Mouse (Mus musculus) forebrain, embryonic 12.5 days (tissue): ENCODE results near the gene Drc7. TPM values are rescaled to one million over a fixed set of nuclear protein-coding genes. Genes with fewer than 3 reads are reported as not detected.

Experiments
- ATAC-seq: fragments of 200-750 bp; cut with Nextera tagmentation; 2 replicates; pipeline ENCODE4 v1.8.0; 2017; ENCODE audit warnings: moderate TSS enrichment; ENCODE audit not compliant: low FRiP score
- H3K27ac ChIP-seq: fragments of 300-500 bp; sonication (generic); 2 replicates; pipeline ENCODE4 v1.5.1; 2016; ENCODE audit warnings: mild to moderate bottlenecking
- H3K27me3 ChIP-seq: fragments of 300-500 bp; sonication (generic); 2 replicates; pipeline ENCODE4 v1.6.1; 2016; ENCODE audit warnings: mild to moderate bottlenecking
- H3K36me3 ChIP-seq: fragments of 300-500 bp; sonication (generic); replicated peaks from 2 replicates; pipeline ENCODE4 v1.6.1; 2016; ENCODE audit warnings: mild to moderate bottlenecking
- H3K4me1 ChIP-seq: fragments of 300-500 bp; sonication (generic); 2 replicates; pipeline ENCODE4 v1.6.1; 2016
- H3K4me2 ChIP-seq: fragments of 300-500 bp; sonication (generic); 2 replicates; pipeline ENCODE4 v1.6.1; 2016; ENCODE audit warnings: mild to moderate bottlenecking, moderate library complexity
- H3K4me3 ChIP-seq: fragments of 300-500 bp; sonication (generic); replicated peaks from 2 replicates; pipeline ENCODE4 v1.5.1; 2016; ENCODE audit warnings: mild to moderate bottlenecking
- H3K9ac ChIP-seq: fragments of 300-500 bp; sonication (generic); 2 replicates; pipeline ENCODE4 v1.6.1; 2016; ENCODE audit warnings: mild to moderate bottlenecking
- H3K9me3 ChIP-seq: fragments of 300-500 bp; sonication (generic); 2 replicates; pipeline ENCODE4 v1.6.1; 2016
- WGBS: fragments of 180-500 bp; shearing (Covaris S2); methylation state at CpG from one replicate; pipeline ENCODE4 v1.1.7; 2016; 5-methylcytosine and 5-hydroxymethylcytosine counted together
- polyA plus RNA-seq: library from polyadenylated mRNA; unstranded; fragments of >200 nt; fragmentation: Nextera tagmentation; extraction: Ambion mirVana; gene quantifications from 2 replicates; pipeline ENCODE4 v1.2.1, GENCODE M21; 2016

The Drc7 gene
- polyA plus RNA-seq, 1 experiment from 2014 or later, result 0.38 TPM

- H3K4me2 ChIP-seq, result no peak overlapping the region
- ATAC-seq, result no peak
- WGBS, result 69% methylated on average over 7 of the region's 7 CpGs
- H3K27me3 ChIP-seq, result no peaks in the 10 kb centered on the region
- no peak overlapping the region for H3K27ac ChIP-seq
- no peak overlapping the region for H3K4me3 ChIP-seq
- no peak overlapping the region for H3K9ac ChIP-seq
- no peaks in the 10 kb centered on the region for H3K36me3 ChIP-seq
- H3K9me3 ChIP-seq, result no peaks in the 10 kb centered on the region
- no peaks in the 10 kb centered on the region for H3K4me1 ChIP-seq
Measured at GRCm38 (mm10) chr8:95037106-95037925, 17.6 kb upstream of the Drc7 start.

- no peaks in the 10 kb centered on the region for H3K9me3 ChIP-seq
- H3K4me2 ChIP-seq, result no peak overlapping the region
- H3K36me3 ChIP-seq, result no peaks in the 10 kb centered on the region
- no peaks in the 10 kb centered on the region for H3K4me1 ChIP-seq
- H3K27ac ChIP-seq, result no peak overlapping the region
- ATAC-seq, result no peak
- 70% methylated on average over 6 of the region's 6 CpGs for WGBS
- no peaks in the 10 kb centered on the region for H3K27me3 ChIP-seq
- H3K4me3 ChIP-seq, result no peak overlapping the region
- H3K9ac ChIP-seq, result no peak overlapping the region
Measured at GRCm38 (mm10) chr8:95041883-95042784, 12.8 kb upstream of the Drc7 start.

- no peak overlapping the region for H3K4me2 ChIP-seq
- H3K36me3 ChIP-seq, result no peaks in the 10 kb centered on the region
- no peak overlapping the region for H3K4me3 ChIP-seq
- H3K9me3 ChIP-seq, result no peaks in the 10 kb centered on the region
- no peak overlapping the region for H3K9ac ChIP-seq
- 79% methylated on average over 4 of the region's 4 CpGs for WGBS
- H3K4me1 ChIP-seq, result peaks cover 3% of the 10 kb centered on the region; the same call in 1 of the 2 replicates
- no peaks in the 10 kb centered on the region for H3K27me3 ChIP-seq
- no peak overlapping the region for H3K27ac ChIP-seq
- no peak for ATAC-seq
Measured at GRCm38 (mm10) chr8:95044811-95045210, 10.1 kb upstream of the Drc7 start.

GRCm38 (mm10) chr8:95046982-95047381 is 7.9 kb upstream of the Drc7 start:
- Histone ChIP-seq H3K4me1 (peaks cover 3% of the 10 kb centered on the region; the same call in 1 of the 2 replicates), H3K9me3 (no peaks in the 10 kb centered on the region), H3K36me3 (no peaks in the 10 kb centered on the region), H3K9ac (no peak overlapping the region), H3K27me3 (no peaks in the 10 kb centered on the region), H3K4me2 (no peak overlapping the region), H3K4me3 (no peak overlapping the region), H3K27ac (no peak overlapping the region)
- WGBS, result 82% methylated on average over 3 of the region's 3 CpGs
- no peak for ATAC-seq

- Histone ChIP-seq H3K27ac (no peak overlapping the region), H3K4me1 (peaks cover 3% of the 10 kb centered on the region; the same call in 1 of the 2 replicates), H3K4me3 (no peak overlapping the region), H3K9ac (no peak overlapping the region), H3K4me2 (no peak overlapping the region), H3K36me3 (no peaks in the 10 kb centered on the region), H3K27me3 (no peaks in the 10 kb centered on the region), H3K9me3 (no peaks in the 10 kb centered on the region)
- ATAC-seq, result no peak
- 66% methylated on average over 6 of the region's 6 CpGs for WGBS
Measured at GRCm38 (mm10) chr8:95047884-95048680, 6.8 kb upstream of the Drc7 start.

- H3K9me3 ChIP-seq, result no peaks in the 10 kb centered on the region
- H3K36me3 ChIP-seq, result no peaks in the 10 kb centered on the region
- H3K9ac ChIP-seq, result no peak overlapping the region
- no peaks in the 10 kb centered on the region for H3K27me3 ChIP-seq
- H3K4me1 ChIP-seq, result peaks cover 3% of the 10 kb centered on the region; the same call in 1 of the 2 replicates
- no peak overlapping the region for H3K27ac ChIP-seq
- no peak overlapping the region for H3K4me2 ChIP-seq
- ATAC-seq, result no peak
- H3K4me3 ChIP-seq, result no peak overlapping the region
- WGBS, result 86% methylated on average over 2 of the region's 2 CpGs
Measured at GRCm38 (mm10) chr8:95049636-95050035, 5.3 kb upstream of the Drc7 start.

GRCm38 (mm10) chr8:95054438-95054837 is 465 bp upstream of the Drc7 start:
- Histone ChIP-seq H3K4me2 (no peak overlapping the region), H3K36me3 (no peaks in the 10 kb centered on the region), H3K9ac (no peak overlapping the region), H3K4me3 (no peak overlapping the region), H3K27me3 (no peaks in the 10 kb centered on the region), H3K27ac (no peak overlapping the region), H3K9me3 (no peaks in the 10 kb centered on the region), H3K4me1 (no peaks in the 10 kb centered on the region)
- ATAC-seq, result no peak
- 62% methylated on average over 6 of the region's 6 CpGs for WGBS

GRCm38 (mm10) chr8:95056414-95056813 is 1.5 kb downstream of the Drc7 start:
- H3K36me3 ChIP-seq, result no peaks in the 10 kb centered on the region
- no peaks in the 10 kb centered on the region for H3K27me3 ChIP-seq
- no peak overlapping the region for H3K4me3 ChIP-seq
- no peaks in the 10 kb centered on the region for H3K4me1 ChIP-seq
- no peaks in the 10 kb centered on the region for H3K9me3 ChIP-seq
- no peak overlapping the region for H3K4me2 ChIP-seq
- ATAC-seq, result no peak
- H3K27ac ChIP-seq, result no peak overlapping the region
- H3K9ac ChIP-seq, result no peak overlapping the region
- 82% methylated on average over 5 of the region's 5 CpGs for WGBS

- Histone ChIP-seq H3K27me3 (no peaks in the 10 kb centered on the region), H3K27ac (no peak overlapping the region), H3K9me3 (no peaks in the 10 kb centered on the region), H3K9ac (no peak overlapping the region), H3K4me2 (no peak overlapping the region), H3K4me3 (no peak overlapping the region), H3K36me3 (no peaks in the 10 kb centered on the region), H3K4me1 (no peaks in the 10 kb centered on the region)
- 79% methylated on average over 6 of the region's 6 CpGs for WGBS
- ATAC-seq, result no peak
Measured at GRCm38 (mm10) chr8:95058661-95059060, 3.8 kb downstream of the Drc7 start.

GRCm38 (mm10) chr8:95059812-95060533 is 5.1 kb downstream of the Drc7 start:
- H3K9me3 ChIP-seq, result no peaks in the 10 kb centered on the region
- no peak for ATAC-seq

GRCm38 (mm10) chr8:95064531-95064930 is 9.6 kb downstream of the Drc7 start:
- no peaks in the 10 kb centered on the region for H3K4me1 ChIP-seq
- H3K4me3 ChIP-seq, result no peak overlapping the region
- WGBS, result 91% methylated on average over 2 of the region's 2 CpGs
- no peaks in the 10 kb centered on the region for H3K27me3 ChIP-seq
- no peak overlapping the region for H3K4me2 ChIP-seq
- H3K9ac ChIP-seq, result no peak overlapping the region
- no peak overlapping the region for H3K27ac ChIP-seq
- no peaks in the 10 kb centered on the region for H3K9me3 ChIP-seq
- ATAC-seq, result no peak
- H3K36me3 ChIP-seq, result no peaks in the 10 kb centered on the region

More at GRCm38 (mm10) chr8:95059812-95060533, 5.1 kb downstream of the Drc7 start:
- Histone ChIP-seq H3K36me3 (no peaks in the 10 kb centered on the region), H3K9ac (no peak overlapping the region), H3K27me3 (no peaks in the 10 kb centered on the region), H3K4me2 (no peak overlapping the region), H3K4me1 (no peaks in the 10 kb centered on the region), H3K27ac (no peak overlapping the region), H3K4me3 (no peak overlapping the region)
- WGBS, result 68% methylated on average over 6 of the region's 6 CpGs
